Mouse (Mus musculus) heart, postnatal 0 days (tissue): ENCODE results near the gene Sept9.
A peak's percentile ranks its signal among the peaks of the same experiment; 100 is the strongest.

Experiments used
- CTCF ChIP-seq: IDR thresholded peaks from 2 replicates; pipeline ENCODE4 v1.5.1; 2016; ENCODE audit warnings: antibody characterized with exemption, control low read depth, low read depth
- EP300 ChIP-seq: IDR thresholded peaks from 2 replicates; pipeline ENCODE4 v1.6.1; 2016; ENCODE audit warnings: antibody characterized with exemption, low read depth

DNA sequence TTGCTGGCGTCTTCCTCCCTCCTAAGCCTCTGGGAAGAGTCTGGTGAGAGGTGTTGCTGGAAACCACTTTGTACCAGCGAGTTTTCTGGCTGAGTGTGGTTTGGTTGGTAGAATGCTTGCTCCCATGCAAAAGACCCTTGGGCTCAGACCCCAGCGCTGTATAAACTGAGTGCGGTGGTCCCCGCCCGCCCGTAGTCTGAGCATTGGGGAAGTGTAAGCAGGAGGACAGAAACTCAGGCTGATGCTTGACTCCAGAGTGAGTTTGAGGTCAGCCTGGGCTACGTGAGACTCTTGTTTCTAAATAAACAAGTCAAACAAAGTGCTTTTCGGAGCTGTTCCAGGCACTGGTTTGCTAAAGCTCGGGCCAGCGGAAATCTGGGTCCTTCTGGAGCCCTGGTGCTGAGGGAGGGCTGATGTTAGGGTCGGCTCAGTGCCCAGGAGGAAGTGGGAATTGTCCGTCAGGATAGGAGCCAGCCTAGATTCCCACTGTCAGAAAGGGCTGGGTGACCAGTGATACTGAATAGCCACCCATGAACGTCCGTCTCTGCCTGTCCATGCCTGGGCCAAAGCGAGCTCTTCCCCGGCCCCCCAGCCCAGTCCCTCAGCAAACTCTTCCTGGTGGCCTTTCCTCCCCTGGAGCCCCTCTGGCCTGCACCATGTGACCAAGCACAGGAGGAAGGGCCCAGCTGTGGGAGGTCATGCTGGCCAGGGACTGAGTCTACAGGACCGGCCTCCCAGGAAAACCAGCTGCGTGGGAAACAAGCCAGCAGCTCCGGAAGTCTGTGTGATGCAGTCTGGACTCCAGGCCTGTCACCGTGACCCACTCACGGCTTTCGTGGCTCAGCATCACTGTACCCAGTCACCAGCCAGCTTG is 112.8 kb downstream of the Sept9 start:
- TF ChIP-seq EP300 = peak; percentile 74; the same call in 1 of the 2 replicates
- no peak for TF ChIP-seq CTCF
